Mouse (Mus musculus) stomach, embryonic 14.5 days (tissue): ENCODE results near the gene Btg3. TPM values are rescaled to one million over a fixed set of nuclear protein-coding genes. Genes with fewer than 3 reads are reported as not detected.

Source experiments
- ATAC-seq: fragments of 200-750 bp; cut with Nextera tagmentation; 2 replicates; pipeline ENCODE4 v1.8.0; 2017; ENCODE audit warnings: low read depth, moderate TSS enrichment; ENCODE audit not compliant: insufficient number of reproducible peaks, insufficient read depth, low FRiP score
- H3K27ac ChIP-seq: fragments of 300-500 bp; sonication (generic); 2 replicates; pipeline ENCODE4 v1.5.1; 2014; ENCODE audit warnings: mild to moderate bottlenecking, low read length, moderate library complexity, mixed read lengths
- H3K27me3 ChIP-seq: fragments of 300-500 bp; sonication (generic); 2 replicates; pipeline ENCODE4 v1.6.1; 2014; ENCODE audit warnings: low read length, control low read depth, mixed read lengths; ENCODE audit not compliant: control insufficient read depth, insufficient read depth
- H3K36me3 ChIP-seq: fragments of 300-500 bp; sonication (generic); 2 replicates; pipeline ENCODE4 v1.6.1; 2014; ENCODE audit warnings: mild to moderate bottlenecking, control low read depth, low read length, moderate library complexity, mixed read lengths; ENCODE audit not compliant: control insufficient read depth, insufficient read depth
- H3K4me1 ChIP-seq: fragments of 300-500 bp; sonication (generic); 2 replicates; pipeline ENCODE4 v1.6.1; 2014; ENCODE audit warnings: low read length, control low read depth, mixed read lengths; ENCODE audit not compliant: control insufficient read depth, insufficient read depth
- H3K4me2 ChIP-seq: fragments of 300-500 bp; sonication (generic); replicated peaks from 2 replicates; pipeline ENCODE4 v1.6.1; 2014; ENCODE audit warnings: low read depth, low read length, control low read depth
- H3K4me3 ChIP-seq: fragments of 300-500 bp; sonication (generic); 2 replicates; pipeline ENCODE4 v1.5.1; 2014; ENCODE audit warnings: low read depth, low read length, control low read depth
- H3K9ac ChIP-seq: fragments of 300-500 bp; sonication (generic); replicated peaks from 2 replicates; pipeline ENCODE4 v1.6.1; 2014; ENCODE audit warnings: low read depth, mild to moderate bottlenecking, control low read depth, low read length, moderate library complexity, mixed read lengths
- H3K9me3 ChIP-seq: fragments of 300-500 bp; sonication (generic); 2 replicates; pipeline ENCODE4 v1.6.1; 2016; ENCODE audit warnings: low read depth, low read length, control low read depth; ENCODE audit not compliant: control insufficient read depth
- WGBS: fragments of 180-500 bp; shearing (Covaris S2); extraction: QIAGEN DNeasy Blood & Tissue Kit; methylation state at CpG from one replicate; pipeline ENCODE4 v1.1.7; 2014; 5-methylcytosine and 5-hydroxymethylcytosine counted together
- polyA plus RNA-seq: library from polyadenylated mRNA; unstranded; fragments of >200 nt; fragmentation: Nextera tagmentation; extraction: Ambion mirVana; gene quantifications from 2 replicates; pipeline ENCODE4 v1.2.1, GENCODE M21; 2014

Btg3 gene
- polyA plus RNA-seq, 1 experiment from 2014 or later = 31.7 TPM

DNA sequence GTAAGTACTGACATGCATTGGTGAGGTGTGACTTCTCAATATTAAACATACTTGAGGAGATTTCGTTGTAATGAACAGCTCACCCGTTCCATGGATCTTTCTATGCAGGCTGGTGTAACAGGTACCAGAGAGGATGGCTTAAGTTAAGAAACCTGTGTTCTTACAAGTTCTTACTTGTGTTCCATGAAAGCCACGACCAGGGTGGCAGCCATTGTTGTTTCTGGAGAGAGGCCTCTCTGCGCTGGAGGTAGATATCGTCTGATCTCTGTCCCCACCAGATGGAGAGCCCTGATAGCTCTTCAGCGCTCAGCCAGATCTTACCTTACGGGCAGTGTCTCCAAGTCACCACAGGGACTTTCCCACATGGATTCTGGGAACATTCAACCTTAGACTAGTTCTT, 57.3 kb downstream of the Btg3 start:
- Histone ChIP-seq H3K9ac (no peak overlapping the region), H3K27ac (no peak overlapping the region), H3K4me1 (peaks cover 19% of the 10 kb centered on the region), H3K9me3 (no peaks in the 10 kb centered on the region), H3K36me3 (no peaks in the 10 kb centered on the region), H3K4me2 (no peak overlapping the region), H3K4me3 (no peak overlapping the region), H3K27me3 (no peaks in the 10 kb centered on the region)
- ATAC-seq = no peak
- WGBS = 75% methylated on average over 7 of the region's 7 CpGs

GRCm38 (mm10) chr16:78317960-78318359, 59.0 kb downstream of the Btg3 start:
- peak; percentile 75 for ATAC-seq
- Histone ChIP-seq H3K9ac (no peak overlapping the region), H3K27ac (no peak overlapping the region), H3K9me3 (no peaks in the 10 kb centered on the region), H3K4me2 (no peak overlapping the region), H3K27me3 (no peaks in the 10 kb centered on the region), H3K36me3 (no peaks in the 10 kb centered on the region), H3K4me1 (peaks cover 26% of the 10 kb centered on the region), H3K4me3 (no peak overlapping the region)
- WGBS = 42% methylated on average over 7 of the region's 7 CpGs

DNA sequence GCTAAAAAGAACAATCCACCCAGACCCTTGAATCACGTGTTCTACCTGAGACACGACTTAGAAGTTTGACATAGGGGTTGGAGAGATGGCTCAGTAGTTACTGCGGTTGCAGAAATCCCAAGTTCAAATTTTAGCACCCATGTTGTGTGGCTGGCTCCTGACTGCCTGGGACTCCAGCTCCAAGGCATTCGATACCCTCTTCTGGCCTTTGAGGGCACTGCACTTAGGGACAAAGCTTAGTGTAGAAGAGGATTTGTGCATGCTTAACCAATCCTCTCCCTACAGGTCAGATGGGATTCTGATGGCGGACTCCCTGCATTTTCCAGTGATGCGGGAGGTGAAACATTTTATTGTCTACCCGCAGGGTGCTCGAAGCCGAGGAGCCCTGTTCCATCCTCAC, 60.1 kb downstream of the Btg3 start:
- H3K36me3 ChIP-seq = no peaks in the 10 kb centered on the region
- H3K9ac ChIP-seq = no peak overlapping the region
- H3K27ac ChIP-seq = no peak overlapping the region
- no peak overlapping the region for H3K4me2 ChIP-seq
- H3K9me3 ChIP-seq = no peaks in the 10 kb centered on the region
- no peak overlapping the region for H3K4me3 ChIP-seq
- H3K4me1 ChIP-seq = peaks cover 15% of the 10 kb centered on the region
- H3K27me3 ChIP-seq = no peaks in the 10 kb centered on the region
- no peak for ATAC-seq
- 84% methylated on average over 9 of the region's 9 CpGs for WGBS

DNA sequence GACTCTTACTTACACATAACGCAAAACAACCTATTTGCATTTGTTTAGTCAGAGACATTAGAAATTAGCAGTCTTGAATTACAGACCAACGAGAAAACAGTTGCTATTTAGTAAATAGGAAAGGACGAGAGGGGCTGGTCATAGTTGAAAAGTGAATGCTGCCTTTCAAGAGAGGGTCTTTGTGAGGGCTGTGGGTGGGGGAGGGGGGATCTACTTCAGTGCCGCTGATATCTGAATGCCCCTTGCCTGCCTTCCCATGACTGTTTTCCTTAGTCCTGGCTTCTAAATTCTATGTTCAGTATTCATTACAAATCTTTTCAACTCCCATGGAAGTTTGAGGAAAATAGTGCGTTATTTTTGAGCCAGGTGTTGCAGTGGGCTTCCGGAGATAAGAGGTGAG, 63.0 kb downstream of the Btg3 start:
- no peaks in the 10 kb centered on the region for H3K36me3 ChIP-seq
- 76% methylated on average over 6 of the region's 6 CpGs for WGBS

DNA sequence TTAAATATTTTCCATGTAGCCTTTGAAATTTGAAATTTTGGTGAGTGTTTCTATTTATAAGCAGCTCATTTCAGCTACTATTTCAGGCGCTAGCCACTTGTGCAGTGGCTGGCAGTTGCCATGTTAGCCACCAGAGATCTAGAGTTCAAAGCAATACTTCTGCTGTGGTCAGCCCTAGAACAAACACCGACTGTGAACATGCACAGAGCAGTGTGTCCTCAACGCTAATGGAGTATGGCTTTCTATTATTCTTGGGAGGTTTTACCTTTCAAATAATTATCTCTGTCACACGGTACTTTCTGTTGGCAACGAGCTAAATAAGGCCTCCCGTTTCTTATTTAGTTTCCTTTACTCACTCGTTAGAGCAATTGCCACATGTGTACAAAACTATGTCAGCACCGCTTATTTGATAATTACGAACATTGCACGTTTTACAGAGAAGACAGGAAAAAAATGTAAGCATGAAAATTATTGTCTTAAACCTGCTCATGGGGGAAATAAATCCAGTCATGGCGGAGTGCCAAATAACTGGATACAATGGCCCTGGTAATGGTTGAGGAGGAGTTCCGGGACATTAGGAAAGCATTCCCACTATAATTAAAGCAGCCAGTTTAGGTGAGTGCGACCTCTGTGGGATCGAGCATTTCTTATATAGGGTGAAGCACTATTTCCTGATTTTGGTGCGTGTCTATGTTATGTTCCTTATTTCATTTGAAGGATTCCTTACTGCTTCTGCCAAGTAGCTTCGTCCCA, 63.7 kb downstream of the Btg3 start:
- H3K36me3 ChIP-seq = no peaks in the 10 kb centered on the region
- WGBS = 67% methylated on average over 16 of the region's 16 CpGs
- peaks cover 11% of the 10 kb centered on the region for H3K4me1 ChIP-seq
- no peaks in the 10 kb centered on the region for H3K27me3 ChIP-seq
- H3K9me3 ChIP-seq = no peaks in the 10 kb centered on the region
- no peak overlapping the region for H3K9ac ChIP-seq
- no peak for ATAC-seq
- no peak overlapping the region for H3K4me2 ChIP-seq
- no peak overlapping the region for H3K27ac ChIP-seq
- no peak overlapping the region for H3K4me3 ChIP-seq

More for the DNA sequence above, 63.0 kb downstream of the Btg3 start:
- H3K9ac ChIP-seq = no peak overlapping the region
- no peak overlapping the region for H3K4me3 ChIP-seq
- peaks cover 11% of the 10 kb centered on the region for H3K4me1 ChIP-seq
- ATAC-seq = no peak
- H3K27ac ChIP-seq = no peak overlapping the region
- H3K9me3 ChIP-seq = no peaks in the 10 kb centered on the region
- H3K27me3 ChIP-seq = no peaks in the 10 kb centered on the region
- no peak overlapping the region for H3K4me2 ChIP-seq

DNA sequence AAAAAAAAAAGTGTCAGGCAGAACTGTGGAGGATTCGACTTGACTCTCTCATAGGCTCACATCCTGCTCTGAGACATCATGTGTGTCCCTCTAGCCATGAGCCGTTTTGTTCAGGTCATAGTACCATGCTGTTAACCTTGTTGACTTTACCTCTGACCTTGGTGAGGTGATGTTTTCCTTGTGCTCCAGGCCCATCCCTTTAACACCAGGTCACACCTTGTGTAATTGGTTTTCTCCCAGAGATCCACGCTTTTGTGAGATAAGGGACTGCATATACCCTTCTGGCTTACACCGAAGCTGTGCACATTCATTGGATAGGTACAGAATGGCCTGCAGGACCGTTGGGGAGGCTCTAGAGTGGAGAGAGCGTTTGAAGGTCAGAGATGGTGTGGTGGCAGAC, 67.7 kb downstream of the Btg3 start:
- Histone ChIP-seq H3K4me2 (no peak overlapping the region), H3K27ac (no peak overlapping the region), H3K9ac (no peak overlapping the region), H3K9me3 (no peaks in the 10 kb centered on the region), H3K27me3 (no peaks in the 10 kb centered on the region), H3K36me3 (no peaks in the 10 kb centered on the region), H3K4me3 (no peak overlapping the region), H3K4me1 (peaks cover 7% of the 10 kb centered on the region)
- WGBS = 62% methylated on average over 6 of the region's 6 CpGs
- ATAC-seq = no peak

GRCm38 (mm10) chr16:78307476-78308192, 69.4 kb downstream of the Btg3 start:
- Histone ChIP-seq H3K4me3 (no peak overlapping the region), H3K27ac (no peak overlapping the region), H3K27me3 (no peaks in the 10 kb centered on the region), H3K9ac (no peak overlapping the region), H3K36me3 (no peaks in the 10 kb centered on the region), H3K4me2 (no peak overlapping the region), H3K9me3 (no peaks in the 10 kb centered on the region), H3K4me1 (no peaks in the 10 kb centered on the region)
- 88% methylated on average over 16 of the region's 16 CpGs for WGBS
- no peak for ATAC-seq

- no peak overlapping the region for H3K27ac ChIP-seq
- no peak overlapping the region for H3K4me2 ChIP-seq
- H3K9ac ChIP-seq = no peak overlapping the region
- no peaks in the 10 kb centered on the region for H3K4me1 ChIP-seq
- no peaks in the 10 kb centered on the region for H3K27me3 ChIP-seq
- H3K9me3 ChIP-seq = no peaks in the 10 kb centered on the region
- no peak for ATAC-seq
- no peaks in the 10 kb centered on the region for H3K36me3 ChIP-seq
- no peak overlapping the region for H3K4me3 ChIP-seq
- WGBS = 84% methylated on average over 8 of the region's 8 CpGs
Observed at GRCm38 (mm10) chr16:78306606-78307005, 70.4 kb downstream of the Btg3 start.
